8 mouse cellular contexts compared by ENCODE assay signal in the genomic region with DNA sequence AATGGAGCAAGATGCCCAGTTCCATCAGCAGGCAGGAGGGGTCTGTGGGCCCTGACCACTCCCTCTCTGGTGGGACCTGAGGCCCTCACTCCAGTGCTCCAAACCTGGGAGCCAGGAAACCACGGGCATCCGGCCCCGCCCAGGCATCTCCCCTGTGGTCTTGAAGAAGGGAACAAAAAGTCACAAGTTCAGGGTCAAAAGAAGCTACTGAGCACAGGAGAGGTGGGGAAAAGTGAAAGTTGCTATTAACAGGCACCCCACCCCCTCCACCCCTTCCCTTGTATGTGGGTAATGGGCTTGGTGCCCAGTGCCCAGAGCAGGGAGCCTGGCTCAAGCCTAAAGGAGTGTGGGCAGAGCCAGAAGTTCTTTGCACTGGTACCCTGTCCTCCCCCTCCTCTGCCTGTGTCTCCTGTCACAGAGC. TPM values are rescaled to one million over a fixed set of nuclear protein-coding genes. Genes with fewer than 3 reads are reported as not detected.
DNase-seq lines count a peak whose midpoint lies in the region; ATAC-seq and TF ChIP-seq lines count a peak whose summit lies in the region.

No protein-coding gene starts in this region.

- H3K9me3 ChIP-seq in heart, postnatal 0 days (replicated peaks; ENCODE audit: control insufficient read depth, low read length) = no peaks in the 10 kb centered on the region
- H3K9me3 ChIP-seq in liver, embryonic 11.5 days (ENCODE audit: control insufficient read depth, low read length) = no peaks in the 10 kb centered on the region

- H3K36me3 ChIP-seq in heart, postnatal 0 days (replicated peaks; ENCODE audit: control insufficient read depth, insufficient read depth, low read length) = peaks cover 55% of the 10 kb centered on the region
- H3K36me3 ChIP-seq in liver, embryonic 11.5 days (ENCODE audit: control insufficient read depth, insufficient read depth, low read length) = peaks cover 34% of the 10 kb centered on the region

- peak; percentile 70 for DNase-seq in adrenal gland, adult 8-10 months
- no peak for DNase-seq in adrenal gland, postnatal 10 days
- DNase-seq in NIH3T3 (ENCODE audit: low read depth) = peak; percentile 49
- DNase-seq in heart, postnatal 0 days (ENCODE audit: low spot score) = no peak
- no peak for DNase-seq in liver, embryonic 11.5 days (ENCODE audit: low spot score)
- peak; percentile 78 for DNase-seq in naive thymus-derived CD4-positive, alpha-beta T cell, adult 2 months (ENCODE audit: low read depth)
- no peak for DNase-seq in yolk sac, embryonic 10.5 days (ENCODE audit: low spot score)
- DNase-seq in frontal cortex, postnatal 10 days (ENCODE audit: low spot score in 2 of 2) = no peak

- TF ChIP-seq EP300 in heart, postnatal 0 days (IDR thresholded peaks at IDR 0.05; ENCODE audit: low read depth) = no peak

- H3K27ac ChIP-seq in heart, postnatal 0 days (ENCODE audit: low read depth) = 0 out of 2 replicates have a peak overlapping the region, but pooled peaks have one; percentile 27
- H3K27ac ChIP-seq in liver, embryonic 11.5 days (ENCODE audit: low read depth, low read length) = peak overlapping the region; percentile 40; the same call in 1 of the 2 replicates

- peaks cover 49% of the 10 kb centered on the region for H3K4me1 ChIP-seq in heart, postnatal 0 days (ENCODE audit: control insufficient read depth, insufficient read depth)
- H3K4me1 ChIP-seq in liver, embryonic 11.5 days (replicated peaks; ENCODE audit: control insufficient read depth, insufficient read depth, low read length) = peaks cover 46% of the 10 kb centered on the region

- no peak for TF ChIP-seq CTCF in heart, postnatal 0 days (IDR thresholded peaks at IDR 0.05; ENCODE audit: low read depth)

- H3K4me2 ChIP-seq in heart, postnatal 0 days (ENCODE audit: low read depth, low read length) = no peak overlapping the region
- H3K4me2 ChIP-seq in liver, embryonic 11.5 days = no peak overlapping the region

- no peaks in the 10 kb centered on the region for H3K27me3 ChIP-seq in heart, postnatal 0 days (ENCODE audit: control insufficient read depth, insufficient read depth, low read length)
- H3K27me3 ChIP-seq in liver, embryonic 11.5 days (replicated peaks; ENCODE audit: control insufficient read depth, insufficient read depth, low read length) = no peaks in the 10 kb centered on the region

- WGBS in heart, postnatal 0 days = 70% methylated on average over 3 of the region's 3 CpGs
- 41% methylated on average over 3 of the region's 3 CpGs for WGBS in liver, embryonic 11.5 days

- H3K9ac ChIP-seq in heart, postnatal 0 days (replicated peaks; ENCODE audit: low read depth, low read length) = peak overlapping the region; percentile 37; the same call in 1 of the 2 replicates
- H3K9ac ChIP-seq in liver, embryonic 11.5 days (ENCODE audit: low read depth, low read length) = no peak overlapping the region

- H3K4me3 ChIP-seq in heart, postnatal 0 days (ENCODE audit: low read depth, low read length) = no peak overlapping the region
- H3K4me3 ChIP-seq in liver, embryonic 11.5 days (ENCODE audit: low read depth, low read length) = no peak overlapping the region

- no peak for ATAC-seq in heart, postnatal 0 days (ENCODE audit: insufficient read depth, low read depth)
- no peak for ATAC-seq in liver, embryonic 11.5 days (replicated peaks; ENCODE audit: low FRiP score)

RNA-seq across cellular contexts. Expression of gene Dnajb12, which starts 17.6 kb away (rescaled TPM):
- 10 to 100 TPM; 59.3 to 67.0 (median 62.9) TPM for total RNA-seq in adrenal gland, adult 8-10 months (2022)
- 10 to 100 TPM; 45.4 to 52.7 TPM for total RNA-seq in adrenal gland, postnatal 10 days (2021)
- 48.5 and 50.0 TPM in 2 replicates for total RNA-seq in heart, postnatal 0 days (2014; rRNA removed; ENCODE audit: low replicate concordance)
- polyA plus RNA-seq in heart, postnatal 0 days (2015; fragmentation: Nextera tagmentation; extraction: Ambion mirVana) = 18.4 and 18.5 TPM in 2 replicates
- polyA plus RNA-seq in liver, embryonic 11.5 days (2014; fragmentation: Nextera tagmentation; extraction: Ambion mirVana) = 27.4 and 30.2 TPM in 2 replicates

RNA-seq across cellular contexts. Expression of gene Ddit4, which starts 54.7 kb away (rescaled TPM):
- total RNA-seq in adrenal gland, adult 8-10 months (2022) = 10 to 100 TPM; 27.9 to 91.5 (median 34.7) TPM
- 100 to 1,000 TPM in 1 of 2 experiments, 10 to 100 TPM in 1; 46.2 to 129 TPM for total RNA-seq in adrenal gland, postnatal 10 days (2021)
- 30.3 and 35.6 TPM in 2 replicates for total RNA-seq in heart, postnatal 0 days (2014; rRNA removed; ENCODE audit: low replicate concordance)
- polyA plus RNA-seq in heart, postnatal 0 days (2015; fragmentation: Nextera tagmentation; extraction: Ambion mirVana) = 17.0 and 17.4 TPM in 2 replicates
- polyA plus RNA-seq in liver, embryonic 11.5 days (2014; fragmentation: Nextera tagmentation; extraction: Ambion mirVana) = 2.7 and 4.3 TPM in 2 replicates

Comparison
In these comparisons a context has a peak if more than half of its experiments do, and no peak if none do; other contexts are left out.
1. DNase-seq: peak in adrenal gland, adult 8-10 months (single experiment), NIH3T3 (single experiment) and naive thymus-derived CD4-positive, alpha-beta T cell, adult 2 months (single experiment); none in adrenal gland, postnatal 10 days (single experiment), heart, postnatal 0 days (single experiment), liver, embryonic 11.5 days (single experiment), yolk sac, embryonic 10.5 days (single experiment) and frontal cortex, postnatal 10 days (0 of 2).